Mouse (Mus musculus) right cerebral cortex, postnatal 36 days (tissue): ENCODE measurements around the gene Eif1b.
"Not testable (repeated sequence)": the region's sequence is repeated elsewhere in the genome, so short reads cannot be mapped to it uniquely, and the experiment has no call there.

ENCODE experiments used
- DNase-seq, 2 experiments: peaks; one replicate each; pipeline ENCODE4 v3.0.0; 2022; ENCODE audit warnings: low spot score in 2 of 2, mixed read lengths in 1 of 2

The Eif1b gene

GRCm38 (mm10) chr9:120521161-120521560 lies 29.1 kb downstream of the Eif1b start:
- no peak for DNase-seq

DNA sequence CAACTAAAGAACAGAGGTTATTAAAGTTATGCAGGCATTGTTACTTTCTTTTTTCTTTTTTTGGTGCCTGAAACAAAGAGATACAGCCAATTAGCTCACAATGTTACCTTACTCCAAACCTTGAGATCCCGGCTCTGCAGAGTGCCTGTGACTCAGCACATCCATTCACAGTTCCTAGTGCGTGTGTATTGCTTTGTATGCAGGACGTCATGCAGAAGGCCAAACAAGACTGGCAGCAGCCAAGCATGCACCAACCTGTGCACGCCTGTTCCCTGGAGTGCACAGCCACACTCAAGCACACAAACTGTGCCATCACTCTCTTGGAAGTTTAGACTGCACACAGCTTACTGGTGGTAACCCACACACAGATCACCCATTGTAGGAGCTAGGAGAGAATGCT lies 35.2 kb downstream of the Eif1b start:
- no peak for DNase-seq

GRCm38 (mm10) chr9:120527919-120528318 lies 35.9 kb downstream of the Eif1b start:
- DNase-seq, result no peak

DNA sequence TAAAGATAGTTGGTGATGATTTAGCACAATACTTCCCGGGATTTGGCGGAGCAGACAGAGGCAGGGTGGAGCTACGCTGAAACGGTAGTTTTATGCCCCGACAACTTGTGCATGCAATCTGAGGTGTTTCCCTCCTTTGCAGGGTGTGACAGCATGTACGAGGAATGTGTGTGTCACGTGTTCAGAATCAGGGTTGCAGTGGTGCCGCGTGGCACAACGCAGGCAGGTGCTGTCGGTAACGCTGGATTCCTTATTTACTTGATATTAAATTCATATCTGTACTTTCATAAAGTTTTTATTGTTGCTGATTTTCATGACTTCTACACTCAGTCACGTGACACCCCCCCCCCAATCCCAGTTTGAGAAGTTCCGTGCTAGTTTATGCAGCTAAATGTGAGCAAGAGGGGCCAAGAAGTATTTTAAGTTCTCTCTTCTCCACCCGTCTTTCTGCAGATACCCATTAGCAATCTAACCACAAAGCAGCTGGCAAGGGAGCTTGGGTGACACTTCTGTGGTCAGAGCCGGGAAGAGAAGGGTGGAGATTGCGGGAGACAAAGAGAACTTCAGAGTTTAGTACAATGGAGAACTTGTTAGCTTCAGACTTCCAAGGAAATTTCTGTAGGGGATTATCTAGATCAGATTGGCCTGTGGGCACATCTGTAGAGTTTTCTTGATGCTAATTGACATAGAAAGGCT lies 36.9 kb downstream of the Eif1b start:
- DNase-seq, result no peak

DNA sequence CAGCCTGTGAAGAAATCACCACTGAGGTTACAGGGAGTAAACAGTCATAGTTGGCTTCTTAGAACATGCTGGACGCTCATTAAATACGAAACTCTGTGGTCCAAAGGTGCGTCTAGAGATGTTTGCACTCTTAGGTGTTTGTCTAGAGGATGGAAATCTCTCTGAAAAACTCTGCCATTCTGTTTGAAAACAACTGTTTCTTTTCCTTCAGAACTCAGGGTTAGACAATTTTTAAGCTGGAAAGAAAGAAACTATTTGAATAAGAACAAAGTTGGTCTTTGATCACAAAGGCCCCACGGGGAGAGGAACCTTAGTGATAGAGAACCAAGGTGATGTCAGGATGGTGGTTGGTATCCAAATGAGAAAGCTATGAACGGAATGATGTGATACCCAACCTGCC lies 38.4 kb downstream of the Eif1b start:
- DNase-seq, result no peak

DNA sequence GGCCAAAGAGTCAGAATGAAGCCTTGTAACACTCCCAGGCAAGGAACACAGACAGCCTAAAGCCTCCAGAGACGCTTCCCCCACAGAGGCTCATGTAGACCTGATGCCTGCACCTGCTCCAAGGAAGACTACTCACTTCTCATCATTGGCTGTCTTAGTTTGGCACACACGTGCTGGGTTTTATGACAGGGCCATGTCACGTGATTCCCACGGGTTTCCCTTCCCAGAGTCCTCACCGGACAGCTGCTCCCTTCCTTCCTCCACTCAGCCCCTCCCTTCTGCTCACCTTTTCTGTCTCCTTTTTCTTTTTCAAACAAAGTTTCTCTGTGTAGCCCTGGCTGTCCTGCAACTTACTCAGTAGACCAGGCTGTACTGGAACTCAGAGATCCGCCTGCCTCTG lies 40.0 kb downstream of the Eif1b start:
- DNase-seq, result no peak

DNA sequence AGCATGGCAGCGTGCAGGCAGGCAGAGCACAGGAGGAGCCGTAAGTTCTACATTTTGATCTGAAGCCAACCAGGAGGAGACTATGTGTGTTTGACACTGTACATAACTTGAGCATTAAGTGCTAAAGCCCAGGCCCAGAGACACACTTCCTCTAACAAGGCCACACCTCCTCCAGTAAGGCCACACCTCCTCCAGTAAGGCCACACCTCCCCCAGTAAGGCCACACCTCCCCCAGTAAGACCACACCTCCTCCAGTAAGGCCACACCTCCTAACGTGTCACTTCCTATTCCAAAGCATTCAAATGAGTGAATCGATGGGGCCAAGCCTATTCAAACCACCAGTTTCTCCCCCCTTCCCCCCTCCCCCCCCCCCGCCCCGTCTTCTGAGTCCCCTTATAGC lies 40.7 kb downstream of the Eif1b start:
- no peak for DNase-seq

DNA sequence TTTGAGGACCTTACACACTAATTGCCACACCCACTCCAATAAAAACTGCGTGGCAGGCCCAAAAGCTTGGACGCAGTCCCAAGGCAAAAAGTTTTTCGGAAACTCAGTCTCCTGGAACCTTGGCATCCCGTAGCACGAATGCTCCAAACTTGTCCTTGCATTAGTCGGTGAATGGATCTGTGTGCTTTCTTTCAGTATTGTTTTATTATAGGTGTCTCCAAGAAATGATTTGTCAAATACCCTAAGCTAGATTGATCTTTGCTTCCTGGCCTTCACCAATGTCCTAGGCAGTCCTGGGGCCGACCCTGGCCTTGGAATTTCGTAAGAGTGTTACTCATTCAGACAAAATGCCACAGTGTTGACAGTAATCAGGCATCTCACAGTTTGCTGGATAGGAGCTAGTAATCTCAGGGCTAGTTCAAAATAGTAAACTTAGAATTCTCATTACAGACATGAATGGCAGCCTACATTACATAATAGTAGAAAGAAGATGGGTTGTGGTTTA lies 41.5 kb downstream of the Eif1b start:
- DNase-seq, result not testable (repeated sequence)

GRCm38 (mm10) chr9:120539662-120540251 lies 47.7 kb downstream of the Eif1b start, which contains the start of gene Entpd3:
Gene Entpd3, plus strand, starts transcription at chr9:120539818.
- DNase-seq, result peak; percentile 8 to 11

DNA sequence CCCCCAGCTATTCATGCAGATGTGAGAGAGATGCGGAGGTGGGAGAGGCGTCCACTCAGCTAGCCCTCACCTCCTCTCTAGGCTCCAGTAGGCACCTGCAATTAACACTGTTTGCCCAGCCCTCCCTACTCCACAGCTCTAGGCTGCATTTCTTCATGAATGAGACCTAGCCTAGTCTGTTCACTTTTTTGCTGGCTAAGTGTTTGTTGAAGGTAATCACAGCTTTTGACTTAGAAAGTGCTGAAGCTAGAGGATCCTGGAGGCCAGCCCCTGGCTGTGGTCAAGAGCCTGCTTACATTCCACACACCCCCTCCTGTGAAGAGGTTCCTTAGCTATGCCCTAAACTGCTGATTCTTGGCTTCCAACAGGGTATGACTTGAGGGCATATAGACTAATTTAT lies 49.4 kb downstream of the Eif1b start:
- DNase-seq, result no peak

- no peak for DNase-seq
Measured at GRCm38 (mm10) chr9:120542241-120542640, 50.2 kb downstream of the Eif1b start.
